Mouse (Mus musculus): ENCODE results near the gene Ddr2. TPM values are rescaled to one million over a fixed set of nuclear protein-coding genes. Genes with fewer than 3 reads are reported as not detected.

Ddr2 gene
- total and polyA plus RNA-seq, 3 experiments: 0.17 to 0.37 (median 0.30) TPM

- Histone ChIP-seq H3K9me3 (replicated peaks; ENCODE audit: low read length) (no peaks in the 10 kb centered on the region), H3K4me3 (replicated peaks in 1 of 3; ENCODE audit: low read depth in 2 of 3, low read length in 2 of 3, poor library complexity in 1 of 3) (no peak overlapping the region), H3K36me3 (replicated peaks in 1 of 2; ENCODE audit: control insufficient read depth in 1 of 2, insufficient read depth in 1 of 2, low read length in 1 of 2) (peaks cover 22 to 55% of the 10 kb centered on the region in 2 experiments), H3K79me2 (replicated peaks; ENCODE audit: control insufficient read depth, extremely low read depth, insufficient read depth, poor library complexity, severe bottlenecking) (no peaks in the 10 kb centered on the region; the same call in 1 of the 2 replicates), H3K4me1 (ENCODE audit: control insufficient read depth in 1 of 2, insufficient read depth in 2 of 2) (peaks cover 5 to 43% of the 10 kb centered on the region in 2 experiments; a peak in 2 of 4 replicates), H3K27me3 (replicated peaks) (no peaks in the 10 kb centered on the region), H3K27ac (ENCODE audit: insufficient read depth, low read depth) (peak overlapping the region; percentile 92), H3K4me2 (ENCODE audit: insufficient read depth, low read depth, poor library complexity, severe bottlenecking) (peak overlapping the region; percentile 55), H3K9ac (ENCODE audit: insufficient read depth, low read depth) (0 out of 2 replicates have a peak overlapping the region, but pooled peaks have one; percentile 30)
- dilution Hi-C loops (cut with MboI; ENCODE audit: extremely low pct_ligation_motif_present, extremely low pct_unique_long_range_greater_than_20kb, low sequenced_read_pairs): no loop called here
- DNase-seq (ENCODE audit: extremely low read depth): peak; percentile 58
- in situ Hi-C loops (cut with MboI; ENCODE audit: low pct_ligation_motif_present, low pct_unique_long_range_greater_than_20kb, low sequenced_read_pairs): loop anchor here (25.0 kb wide), 1 partner anchor 617 kb away; the partner anchor contains the start of gene Nuf2
- TF ChIP-seq KAT2A (IDR thresholded peaks at IDR 0.05; ENCODE audit: insufficient replicate concordance, low read length) (no peak), POLR2AphosphoS2 (IDR thresholded peaks at IDR 0.05; ENCODE audit: low read depth, low read length) (no peak), ZC3H11A (IDR thresholded peaks at IDR 0.05; ENCODE audit: low read depth, low read length) (no peak), ZNF384 (IDR thresholded peaks at IDR 0.05; ENCODE audit: low read depth, low read length) (no peak), ELF1 (IDR thresholded peaks at IDR 0.05; ENCODE audit: low read depth, low read length) (no peak), JUND (conservative IDR thresholded peaks at IDR 0.05; ENCODE audit: low read depth, low read length) (peak; percentile 64), USF2 (conservative IDR thresholded peaks at IDR 0.05; ENCODE audit: low read depth, low read length) (no peak), CHD1 (IDR thresholded peaks at IDR 0.05; ENCODE audit: low read depth, low read length) (0 out of 2 replicates have a peak, but pooled peaks have one; percentile 57), TBP (conservative IDR thresholded peaks at IDR 0.05; ENCODE audit: low read depth, low read length) (no peak), E2F4 (IDR thresholded peaks at IDR 0.05; ENCODE audit: insufficient replicate concordance, low read depth, low read length) (no peak), NRF1 (IDR thresholded peaks at IDR 0.05; ENCODE audit: low read depth, low read length) (no peak), GABPA (IDR thresholded peaks at IDR 0.05; ENCODE audit: insufficient replicate concordance, low read depth, low read length) (no peak), IRF4 (IDR thresholded peaks at IDR 0.05; ENCODE audit: low read depth, low read length) (peak; percentile 79), MAZ (IDR thresholded peaks at IDR 0.05; ENCODE audit: low read depth, low read length) (no peak), MYC (IDR thresholded peaks at IDR 0.05; ENCODE audit: low read depth, low read length) (peak; percentile 80), JUN (IDR thresholded peaks at IDR 0.05; ENCODE audit: insufficient read depth, low read depth, low read length) (no peak), MEF2A (IDR thresholded peaks at IDR 0.05; ENCODE audit: borderline replicate concordance, low read depth, low read length) (peak; percentile 37; the same call in 1 of the 2 replicates), UBTF (IDR thresholded peaks at IDR 0.05; ENCODE audit: low read depth, low read length) (no peak), CHD2 (IDR thresholded peaks at IDR 0.05; ENCODE audit: low read length) (no peak), SMC3 (IDR thresholded peaks at IDR 0.05; ENCODE audit: low read depth, low read length) (no peak), MXI1 (IDR thresholded peaks at IDR 0.05; ENCODE audit: low read depth, low read length) (peak; percentile 65; the same call in 1 of the 2 replicates), USF1 (IDR thresholded peaks at IDR 0.05; ENCODE audit: low read depth, low read length) (no peak), EP300 (IDR thresholded peaks at IDR 0.05; ENCODE audit: low read length) (peak; percentile 79), POLR2A (IDR thresholded peaks at IDR 0.05; ENCODE audit: low read depth, low read length) (no peak), TCF12 (IDR thresholded peaks at IDR 0.05; ENCODE audit: low read depth, low read length) (peak; percentile 20; the same call in 1 of the 2 replicates), NELFE (IDR thresholded peaks at IDR 0.05; ENCODE audit: low read depth, low read length) (no peak), MAFK (IDR thresholded peaks at IDR 0.05; ENCODE audit: insufficient replicate concordance, low read length) (no peak), BHLHE40 (IDR thresholded peaks at IDR 0.05; ENCODE audit: low read depth, low read length) (peak; percentile 19; the same call in 1 of the 2 replicates), PAX5 (IDR thresholded peaks at IDR 0.05; ENCODE audit: low read length) (no peak), HCFC1 (IDR thresholded peaks at IDR 0.05; ENCODE audit: low read depth, low read length) (no peak), CTCF (conservative IDR thresholded peaks at IDR 0.05 in 1 of 2, IDR thresholded peaks at IDR 0.05 in 1 of 2; ENCODE audit: low read depth in 2 of 2, low read length in 2 of 2) (no peak), ZMIZ1 (IDR thresholded peaks at IDR 0.05; ENCODE audit: low read depth, low read length) (no peak), SIN3A (IDR thresholded peaks at IDR 0.05; ENCODE audit: low read length) (no peak), ETS1 (conservative IDR thresholded peaks at IDR 0.05; ENCODE audit: low read depth, low read length) (no peak; the same call in 1 of the 2 replicates), RCOR1 (conservative IDR thresholded peaks at IDR 0.05; ENCODE audit: low read depth, low read length) (no peak), ZKSCAN1 (IDR thresholded peaks at IDR 0.05; ENCODE audit: borderline replicate concordance, low read depth, low read length) (no peak), RAD21 (IDR thresholded peaks at IDR 0.05; ENCODE audit: low read depth, low read length) (no peak), MAX (IDR thresholded peaks at IDR 0.05; ENCODE audit: low read length) (peak; percentile 64)
Observed at GRCm38 (mm10) chr1:170153986-170154385, 43.4 kb upstream of the Ddr2 start.

Data from CH12.LX (cell line).